Mouse (Mus musculus) brain, embryonic 14.5 days (tissue): ENCODE results near the gene Ptgfrn.

Source experiments
- CTCF ChIP-seq: fragments of 200-500 bp; IDR thresholded peaks from 2 replicates; pipeline ENCODE4 v1.5.1; 2012; ENCODE audit warnings: inconsistent platforms, mild to moderate bottlenecking, moderate library complexity, borderline replicate concordance; ENCODE audit not compliant: insufficient read depth, insufficient read length; ENCODE audit errors: extremely low read depth
- POLR2A ChIP-seq: fragments of 200-500 bp; IDR thresholded peaks from 2 replicates; pipeline ENCODE4 v1.6.1; 2012; ENCODE audit warnings: mild to moderate bottlenecking, inconsistent platforms, borderline replicate concordance; ENCODE audit not compliant: poor library complexity, insufficient read depth, insufficient read length, severe bottlenecking; ENCODE audit errors: extremely low read depth

DNA sequence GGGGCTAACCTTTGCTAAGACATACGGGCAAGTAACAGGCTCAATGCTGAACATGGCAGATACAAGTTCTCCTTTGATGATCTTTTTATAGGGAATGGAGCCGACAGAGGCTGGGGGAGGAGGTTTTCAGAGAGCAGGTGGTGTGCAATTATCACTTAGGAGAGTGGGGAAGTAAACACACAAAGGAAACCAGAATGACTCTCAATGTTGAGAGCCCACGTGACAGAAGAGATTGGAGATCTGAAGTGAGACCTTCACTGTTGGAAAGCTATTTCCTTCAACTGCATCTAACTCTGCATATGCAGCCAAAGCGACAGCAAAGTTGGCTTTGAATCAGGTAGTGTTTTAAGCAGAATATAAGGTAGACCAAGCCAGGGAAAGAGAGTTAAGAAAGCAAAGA is 50.9 kb downstream of the Ptgfrn start:
- TF ChIP-seq CTCF (no peak), POLR2A (no peak)
